Mouse (Mus musculus): Measurements from ENCODE around the gene Knstrn. TPM values are rescaled to one million over a fixed set of nuclear protein-coding genes. Genes with fewer than 3 reads are reported as not detected.

The Knstrn gene
- 116 and 125 TPM in 2 replicates for polyA plus RNA-seq (2016; fragmentation: Nextera tagmentation; extraction: Ambion mirVana)

DNA sequence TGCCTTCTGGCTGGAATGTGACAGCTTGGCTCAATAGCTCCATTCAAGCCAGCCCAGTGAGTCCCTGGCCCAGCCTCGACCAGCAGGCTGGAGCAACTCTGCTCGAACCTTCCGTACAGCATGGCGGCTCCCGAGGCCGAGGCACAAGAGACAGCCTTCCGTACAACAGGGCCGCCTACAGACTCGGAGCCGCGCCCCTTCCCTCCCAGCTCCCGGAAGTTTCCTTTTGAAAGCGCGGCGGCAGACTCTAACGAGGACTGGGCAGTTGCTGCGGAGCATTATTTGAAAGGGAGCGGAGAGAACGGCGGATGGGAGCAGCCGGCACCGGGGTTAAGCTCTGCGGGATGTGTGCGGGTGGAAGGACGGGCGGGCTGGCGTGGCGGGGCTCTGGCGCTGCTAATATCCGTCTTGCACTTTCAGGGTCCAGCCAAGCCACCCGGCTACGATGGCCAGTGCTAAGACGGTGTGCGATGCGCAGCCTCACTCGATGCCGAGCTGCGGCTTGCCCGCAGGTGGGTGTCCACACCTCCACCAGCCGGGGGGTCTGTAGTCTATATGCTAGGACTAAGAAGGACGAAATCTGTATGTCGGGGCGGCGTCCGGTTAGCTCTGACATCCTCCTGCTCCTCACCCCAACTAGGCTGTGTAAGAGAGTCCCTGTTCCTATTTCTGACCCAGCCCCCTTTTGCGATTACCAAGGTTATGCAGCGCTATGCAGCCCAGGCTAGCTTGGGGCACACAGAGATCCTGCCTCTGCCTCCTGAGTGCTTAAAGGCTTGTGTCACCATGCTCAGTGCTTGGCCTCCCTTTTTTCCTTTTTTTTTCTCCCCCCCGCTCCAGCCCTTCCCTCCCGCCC, at the start of gene Knstrn:
TSS of gene Knstrn (plus strand) at position 23 of the 856 bp plus-strand sequence.
- Histone ChIP-seq H3K4me2 (replicated peaks) (peak within 1 kb of the TSS; percentile 79), H3K27me3 (no peaks in the 10 kb centered on the region), H3K9me3 (no peaks in the 10 kb centered on the region), H3K27ac (peak within 1 kb of the TSS; percentile 72), H3K4me1 (peaks cover 13% of the 10 kb centered on the region), H3K4me3 (peak within 1 kb of the TSS; percentile 57), H3K9ac (peak within 1 kb of the TSS; percentile 63), H3K36me3 (peaks cover 21% of the 10 kb centered on the region)
- WGBS, result under 1% methylated on average over 49 of the region's 49 CpGs
- peak; percentile 96 for ATAC-seq (ENCODE audit: insufficient number of reproducible peaks, insufficient read depth, low FRiP score, low TSS enrichment)

DNA sequence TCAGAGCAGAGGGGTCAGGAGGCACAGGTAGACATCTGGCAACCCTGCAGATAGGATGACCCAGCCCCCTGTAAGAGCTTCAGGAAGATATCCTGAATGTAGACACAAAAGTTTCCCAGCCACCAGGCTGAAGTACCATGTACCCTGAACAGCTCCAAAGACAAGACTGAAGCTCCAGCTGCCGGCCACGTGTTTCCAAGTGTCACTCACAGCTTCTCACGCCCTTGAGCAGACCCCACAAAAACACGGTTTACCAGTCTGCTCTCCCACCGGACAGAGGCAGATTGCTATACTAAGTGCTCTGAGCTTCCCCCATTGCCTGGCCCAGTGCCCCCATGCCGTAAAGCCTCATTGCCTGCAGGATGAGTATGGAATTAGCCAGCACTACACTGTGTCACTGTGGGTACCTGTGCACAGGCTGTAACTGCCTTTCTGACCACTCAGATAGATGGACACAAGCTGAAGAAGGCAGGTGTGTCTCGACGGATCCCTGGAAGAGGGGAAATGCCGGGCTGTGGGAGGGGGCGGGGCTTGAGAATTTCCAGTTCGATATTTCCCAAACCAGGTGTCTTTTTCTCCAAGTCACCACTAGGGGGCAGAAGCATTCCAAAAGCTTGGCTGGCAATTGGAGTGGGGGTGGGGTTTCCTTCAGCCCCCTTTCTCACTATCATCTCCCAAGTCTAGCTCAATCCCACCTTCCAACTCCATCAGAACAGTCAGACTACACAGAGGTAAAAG, 49.5 kb upstream of the Knstrn start:
- Histone ChIP-seq H3K4me3 (no peak overlapping the region), H3K36me3 (no peaks in the 10 kb centered on the region), H3K27me3 (peaks cover 17% of the 10 kb centered on the region), H3K27ac (no peak overlapping the region), H3K4me1 (peaks cover 34% of the 10 kb centered on the region), H3K9ac (no peak overlapping the region), H3K4me2 (replicated peaks) (no peak overlapping the region), H3K9me3 (no peaks in the 10 kb centered on the region)
- WGBS, result 18% methylated on average over 11 of the region's 11 CpGs
- ATAC-seq (ENCODE audit: insufficient number of reproducible peaks, insufficient read depth, low FRiP score, low TSS enrichment), result no peak

DNA sequence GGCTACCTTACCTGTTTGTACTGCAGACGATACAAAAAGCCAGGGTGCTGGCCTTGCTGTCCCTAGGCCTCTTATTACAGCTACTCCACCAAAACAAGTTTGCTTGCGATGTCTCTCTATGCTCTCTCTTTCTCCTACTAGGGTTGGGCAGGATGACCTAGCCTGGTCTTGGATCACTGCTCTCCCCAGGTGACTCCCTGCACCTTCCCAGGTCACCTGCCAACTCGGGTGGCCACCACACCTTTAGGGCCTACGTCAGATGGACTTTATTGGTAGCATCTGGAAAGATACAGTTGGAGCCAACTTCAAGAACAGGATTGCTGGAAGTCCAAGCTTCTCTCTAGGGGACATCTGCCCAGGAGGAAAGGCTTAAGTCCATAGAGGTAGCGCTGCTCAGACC, 48.9 kb upstream of the Knstrn start:
- 83% methylated on average over 5 of the region's 5 CpGs for WGBS
- Histone ChIP-seq H3K27me3 (peaks cover 17% of the 10 kb centered on the region), H3K4me1 (peaks cover 34% of the 10 kb centered on the region), H3K4me2 (replicated peaks) (no peak overlapping the region), H3K27ac (no peak overlapping the region), H3K9ac (no peak overlapping the region), H3K36me3 (no peaks in the 10 kb centered on the region), H3K9me3 (no peaks in the 10 kb centered on the region), H3K4me3 (no peak overlapping the region)
- no peak for ATAC-seq (ENCODE audit: insufficient number of reproducible peaks, insufficient read depth, low FRiP score, low TSS enrichment)

DNA sequence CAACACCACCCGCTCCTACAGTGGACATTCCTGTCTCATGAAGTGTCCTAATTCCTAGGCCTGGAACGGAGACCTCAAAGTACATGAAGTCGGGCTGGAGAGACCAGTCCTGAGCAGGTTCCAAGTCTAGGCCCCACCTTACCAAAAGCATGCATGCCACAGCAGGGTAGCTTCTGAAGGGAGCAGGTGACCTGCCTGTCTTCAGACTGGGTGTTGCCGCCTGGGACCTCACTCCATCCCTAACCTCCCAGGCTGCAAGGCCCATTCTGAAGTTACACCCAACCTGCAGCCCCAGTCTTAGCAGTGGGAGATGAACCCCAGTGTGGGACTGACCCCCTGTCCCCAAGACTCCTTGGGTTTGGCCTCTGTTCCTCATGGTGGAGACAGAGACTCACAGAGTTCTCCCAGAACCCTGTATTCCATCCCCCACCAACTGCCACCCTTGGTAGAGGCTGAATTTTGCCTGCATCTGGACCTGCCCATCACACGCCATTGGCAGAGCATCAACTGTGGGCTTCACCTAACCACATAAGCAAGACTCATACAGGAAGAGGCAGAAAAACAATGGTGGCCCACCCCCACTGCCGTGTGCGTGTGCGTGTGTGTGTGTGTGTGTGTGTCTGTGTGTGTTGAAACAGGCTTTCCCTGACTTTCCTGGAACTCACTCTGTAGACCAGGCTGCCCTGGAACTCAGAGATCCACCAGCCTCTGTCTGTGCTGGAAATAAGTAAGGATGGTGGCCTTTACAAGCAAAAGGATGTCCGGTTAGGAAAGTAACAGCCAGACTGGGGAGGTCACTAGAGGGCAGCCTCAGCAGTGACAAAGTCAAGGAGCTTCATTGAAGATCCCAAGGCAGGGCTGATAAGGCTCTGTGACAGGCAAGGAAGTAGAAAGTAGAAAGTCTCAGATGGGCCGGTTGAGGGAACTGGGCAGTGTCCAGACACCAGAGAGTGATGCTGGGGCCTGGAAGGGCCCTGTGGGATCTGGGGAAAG, 47.5 kb upstream of the Knstrn start:
- 73% methylated on average over 10 of the region's 10 CpGs for WGBS
- Histone ChIP-seq H3K4me1 (peaks cover 31% of the 10 kb centered on the region), H3K36me3 (no peaks in the 10 kb centered on the region), H3K27ac (no peak overlapping the region), H3K4me3 (no peak overlapping the region), H3K27me3 (peaks cover 7% of the 10 kb centered on the region; the same call in 1 of the 2 replicates), H3K9me3 (no peaks in the 10 kb centered on the region), H3K9ac (no peak overlapping the region), H3K4me2 (replicated peaks) (no peak overlapping the region)
- ATAC-seq (ENCODE audit: insufficient number of reproducible peaks, insufficient read depth, low FRiP score, low TSS enrichment), result no peak

DNA sequence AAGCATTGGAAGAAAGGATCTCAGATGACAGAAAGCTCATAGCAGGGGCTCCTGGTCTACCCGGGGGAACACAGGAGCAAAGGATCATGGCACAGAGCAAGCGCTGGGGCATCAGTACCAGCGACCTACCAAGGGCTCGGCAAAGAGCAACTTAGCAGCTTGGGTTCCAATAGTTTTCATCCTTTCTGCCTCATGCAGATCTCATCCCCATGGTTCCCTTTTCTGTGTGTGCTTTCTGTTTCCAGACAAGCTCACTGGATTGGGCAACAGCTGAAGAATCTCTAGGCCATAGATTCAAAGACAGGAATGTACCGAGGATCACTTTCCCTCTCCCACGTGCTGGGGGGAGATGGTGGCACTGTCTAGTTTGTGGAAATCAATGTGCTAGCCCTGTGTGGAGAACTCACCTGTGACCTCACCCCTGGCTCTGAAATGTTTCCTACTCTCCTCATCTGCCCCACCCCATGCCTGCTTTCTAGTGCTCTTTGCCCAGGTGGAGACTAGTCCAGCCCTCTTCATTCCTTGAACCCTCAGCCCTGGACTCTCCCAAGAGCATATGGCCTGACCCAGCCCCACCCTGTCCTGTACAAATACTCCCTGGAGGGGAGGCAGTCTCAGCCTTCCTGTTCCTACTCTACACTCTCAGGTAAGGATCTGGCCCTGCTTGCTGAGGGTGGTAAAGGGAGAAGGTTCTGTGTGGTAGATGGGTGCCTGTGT, 41.5 kb upstream of the Knstrn start, which contains the start of gene Phgr1:
TSS of gene Phgr1 (plus strand) at position 612 of the 717 bp plus-strand sequence.
- Histone ChIP-seq H3K27me3 (no peaks in the 10 kb centered on the region), H3K4me2 (replicated peaks) (no peak within 1 kb of the TSS), H3K4me3 (no peak within 1 kb of the TSS), H3K27ac (no peak within 1 kb of the TSS), H3K9ac (no peak within 1 kb of the TSS), H3K9me3 (no peaks in the 10 kb centered on the region), H3K4me1 (no peaks in the 10 kb centered on the region), H3K36me3 (no peaks in the 10 kb centered on the region)
- WGBS, result 80% methylated on average over 6 of the region's 6 CpGs
- no peak for ATAC-seq (ENCODE audit: insufficient number of reproducible peaks, insufficient read depth, low FRiP score, low TSS enrichment)

DNA sequence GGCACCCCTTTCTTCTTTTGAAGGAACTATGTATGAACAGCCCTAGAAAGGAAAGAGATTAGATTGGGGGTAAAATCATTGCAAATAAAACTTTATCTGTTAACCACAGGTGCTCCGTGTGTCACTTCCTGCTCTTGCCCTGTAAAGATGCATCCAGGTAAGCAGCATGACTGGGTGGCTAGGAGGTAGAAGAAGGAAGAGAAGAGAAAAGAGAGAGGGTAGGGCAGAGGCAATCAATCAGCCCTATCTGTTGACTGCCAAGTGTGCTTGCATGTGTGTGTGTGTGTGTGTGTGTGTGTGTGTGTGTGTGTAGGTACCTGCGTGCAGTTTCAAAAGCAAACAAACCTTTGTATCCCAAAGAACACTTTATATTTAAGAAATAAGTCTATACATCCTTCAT, 39.3 kb upstream of the Knstrn start:
- peaks cover 4% of the 10 kb centered on the region; the same call in 1 of the 2 replicates for H3K4me1 ChIP-seq
- no peak overlapping the region for H3K9ac ChIP-seq
- H3K27ac ChIP-seq, result no peak overlapping the region
- no peaks in the 10 kb centered on the region for H3K27me3 ChIP-seq
- 75% methylated on average over 2 of the region's 2 CpGs for WGBS
- H3K4me2 ChIP-seq (replicated peaks), result no peak overlapping the region
- no peak for ATAC-seq (ENCODE audit: insufficient number of reproducible peaks, insufficient read depth, low FRiP score, low TSS enrichment)
- H3K4me3 ChIP-seq, result no peak overlapping the region
- H3K9me3 ChIP-seq, result no peaks in the 10 kb centered on the region
- H3K36me3 ChIP-seq, result no peaks in the 10 kb centered on the region

DNA sequence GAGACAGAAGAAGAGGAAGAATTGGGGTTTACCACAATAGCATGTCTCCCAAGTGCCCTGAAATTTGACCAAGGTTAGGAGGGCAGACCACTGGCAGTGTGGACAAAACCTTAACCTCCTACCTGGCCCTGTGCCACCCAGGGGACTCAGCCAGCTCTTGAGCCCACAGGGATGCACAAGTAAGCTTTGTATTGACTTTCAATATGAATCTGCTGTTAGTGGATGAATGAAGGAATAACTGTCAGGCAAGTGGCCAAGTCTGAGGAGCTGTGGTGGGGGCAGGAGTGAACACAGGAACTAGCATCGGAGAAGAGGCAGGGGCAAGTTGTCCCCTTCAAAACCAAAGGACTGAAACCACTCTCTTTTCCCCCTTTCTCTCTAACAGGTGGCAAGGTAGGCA, 38.4 kb upstream of the Knstrn start:
- 70% methylated on average over 1 of the region's 1 CpGs for WGBS
- H3K4me1 ChIP-seq, result peaks cover 9% of the 10 kb centered on the region; the same call in 1 of the 2 replicates
- H3K36me3 ChIP-seq, result no peaks in the 10 kb centered on the region
- no peak overlapping the region for H3K4me3 ChIP-seq
- no peak overlapping the region for H3K27ac ChIP-seq
- H3K9ac ChIP-seq, result no peak overlapping the region
- H3K27me3 ChIP-seq, result 0 out of 2 replicates have a peak, but pooled peaks cover 3% of the 10 kb centered on the region
- no peak for ATAC-seq (ENCODE audit: insufficient number of reproducible peaks, insufficient read depth, low FRiP score, low TSS enrichment)
- H3K4me2 ChIP-seq (replicated peaks), result no peak overlapping the region
- H3K9me3 ChIP-seq, result no peaks in the 10 kb centered on the region

DNA sequence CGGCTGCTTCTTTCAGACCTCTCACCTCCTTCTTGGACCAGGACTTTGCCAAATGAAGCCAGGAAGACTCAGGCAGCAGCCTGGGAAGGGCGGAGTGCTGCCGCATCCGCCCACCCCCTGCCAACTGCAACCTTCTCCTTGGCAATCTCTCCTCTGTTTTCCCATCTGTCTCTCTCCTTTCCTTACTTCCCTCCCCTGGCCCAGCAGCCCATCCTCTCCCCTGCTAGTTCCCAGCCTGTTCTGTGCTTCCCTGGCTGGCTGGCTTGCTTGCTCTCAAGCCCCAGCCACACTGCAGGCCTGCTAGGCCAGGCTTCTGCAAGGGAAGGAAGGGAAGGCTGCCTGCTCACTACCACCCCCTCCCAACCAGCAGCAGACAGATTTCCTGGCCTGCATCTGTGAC, 38.0 kb upstream of the Knstrn start:
- Histone ChIP-seq H3K27me3 (0 out of 2 replicates have a peak, but pooled peaks cover 3% of the 10 kb centered on the region), H3K9me3 (no peaks in the 10 kb centered on the region), H3K27ac (no peak overlapping the region), H3K9ac (no peak overlapping the region), H3K4me1 (peaks cover 9% of the 10 kb centered on the region; the same call in 1 of the 2 replicates), H3K36me3 (no peaks in the 10 kb centered on the region), H3K4me2 (replicated peaks) (no peak overlapping the region), H3K4me3 (no peak overlapping the region)
- ATAC-seq (ENCODE audit: insufficient number of reproducible peaks, insufficient read depth, low FRiP score, low TSS enrichment), result no peak
- 66% methylated on average over 3 of the region's 4 CpGs for WGBS

DNA sequence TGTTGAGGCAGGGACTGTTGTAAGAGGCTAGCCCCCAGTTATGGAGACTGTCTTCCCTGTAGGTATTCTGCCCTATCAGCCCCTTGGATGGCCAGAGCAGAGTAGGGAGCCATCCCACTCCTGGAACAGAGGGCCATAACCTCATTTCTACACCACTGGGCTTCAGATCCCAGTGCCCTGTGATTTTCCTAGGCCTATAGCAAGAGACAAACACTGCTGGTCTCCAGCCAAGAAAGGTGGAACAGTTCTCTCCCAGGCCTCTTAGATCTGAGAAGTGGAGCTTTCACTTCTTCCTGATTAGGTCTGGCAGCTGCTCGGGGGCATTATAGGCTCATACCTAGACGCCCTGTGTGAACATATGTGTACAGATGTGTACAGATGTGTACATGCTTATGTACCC, 37.5 kb upstream of the Knstrn start:
- H3K36me3 ChIP-seq, result no peaks in the 10 kb centered on the region
- H3K9ac ChIP-seq, result no peak overlapping the region
- H3K27me3 ChIP-seq, result 0 out of 2 replicates have a peak, but pooled peaks cover 3% of the 10 kb centered on the region
- H3K4me3 ChIP-seq, result no peak overlapping the region
- H3K4me2 ChIP-seq (replicated peaks), result no peak overlapping the region
- WGBS, result 56% methylated on average over 2 of the region's 2 CpGs
- no peak overlapping the region for H3K27ac ChIP-seq
- ATAC-seq (ENCODE audit: insufficient number of reproducible peaks, insufficient read depth, low FRiP score, low TSS enrichment), result no peak
- peaks cover 9% of the 10 kb centered on the region; the same call in 1 of the 2 replicates for H3K4me1 ChIP-seq
- H3K9me3 ChIP-seq, result no peaks in the 10 kb centered on the region

DNA sequence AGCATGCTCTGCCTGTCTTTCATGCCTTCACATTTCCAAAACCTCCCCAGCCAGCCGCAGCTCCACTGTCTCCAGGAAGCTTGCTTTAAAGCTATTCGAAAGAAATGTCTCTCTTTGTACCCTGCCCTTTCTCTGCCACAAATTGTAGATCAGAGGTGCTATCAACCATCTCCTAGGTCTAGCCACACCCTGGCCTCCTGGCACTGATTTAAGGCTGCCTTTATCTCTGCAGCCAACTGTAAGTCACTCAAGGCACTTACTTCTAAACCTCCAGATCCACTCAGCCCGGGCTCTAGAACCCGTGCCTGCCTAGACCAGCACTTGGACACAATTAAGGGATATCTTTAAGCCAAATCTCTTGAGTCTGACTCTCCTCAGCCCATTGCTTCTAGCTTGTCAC, 35.4 kb upstream of the Knstrn start:
- no peak overlapping the region for H3K4me3 ChIP-seq
- no peaks in the 10 kb centered on the region for H3K9me3 ChIP-seq
- no peak for ATAC-seq (ENCODE audit: insufficient number of reproducible peaks, insufficient read depth, low FRiP score, low TSS enrichment)
- H3K9ac ChIP-seq, result no peak overlapping the region
- H3K36me3 ChIP-seq, result no peaks in the 10 kb centered on the region
- no peak overlapping the region for H3K27ac ChIP-seq
- peaks cover 9% of the 10 kb centered on the region; the same call in 1 of the 2 replicates for H3K4me1 ChIP-seq
- WGBS, result 82% methylated on average over 4 of the region's 4 CpGs
- H3K27me3 ChIP-seq, result 0 out of 2 replicates have a peak, but pooled peaks cover 3% of the 10 kb centered on the region
- no peak overlapping the region for H3K4me2 ChIP-seq (replicated peaks)

Data from embryonic facial prominence, embryonic 12.5 days (tissue).